Mouse (Mus musculus): ENCODE data around the gene Grb7.

Grb7 gene

DNA sequence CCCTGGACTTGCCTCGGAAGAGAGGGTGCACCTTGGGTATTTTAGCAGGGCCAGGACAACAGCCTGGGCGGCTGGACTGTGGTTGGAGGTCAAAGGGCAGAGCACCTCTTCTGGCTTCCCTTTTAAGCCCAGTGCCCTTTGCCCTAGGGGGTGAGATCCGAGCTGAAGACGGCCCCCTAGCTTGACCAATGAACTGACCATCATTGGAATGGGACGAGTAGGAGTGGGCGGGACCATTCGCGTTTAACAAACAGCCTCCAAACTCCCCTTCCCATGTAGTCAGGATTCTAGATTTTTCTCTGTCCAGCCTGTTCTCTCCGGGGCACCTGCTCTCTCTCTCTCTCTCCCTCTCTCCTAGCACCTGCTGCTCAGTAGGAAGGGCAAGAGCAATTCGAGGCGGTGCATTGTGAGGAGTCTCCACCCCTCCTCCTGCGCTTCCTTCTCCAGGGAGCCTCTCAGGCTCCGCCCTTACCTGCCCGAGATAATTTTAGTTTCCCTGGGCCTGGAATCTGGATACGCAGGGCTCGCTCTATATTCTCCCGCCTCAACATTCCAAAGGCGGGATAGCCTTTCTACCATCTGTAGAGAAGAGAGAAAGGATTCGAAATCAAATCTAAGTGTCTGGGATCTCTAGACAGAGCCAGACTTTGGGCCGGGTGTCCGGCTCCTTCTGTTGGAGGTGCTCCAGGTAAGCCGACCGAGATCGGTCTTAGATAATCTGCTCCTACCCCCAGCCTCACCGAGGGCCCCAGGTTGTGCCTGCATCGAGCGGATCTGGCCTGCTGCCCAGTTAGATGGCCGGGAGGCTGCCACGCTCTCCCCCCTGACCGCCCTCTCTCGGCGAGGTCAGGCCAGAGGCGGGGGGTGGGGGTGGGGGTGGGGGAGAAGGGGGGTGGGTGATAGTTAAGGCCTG is 624 bp downstream of the Grb7 start:
- DNase-seq = no peak

DNA sequence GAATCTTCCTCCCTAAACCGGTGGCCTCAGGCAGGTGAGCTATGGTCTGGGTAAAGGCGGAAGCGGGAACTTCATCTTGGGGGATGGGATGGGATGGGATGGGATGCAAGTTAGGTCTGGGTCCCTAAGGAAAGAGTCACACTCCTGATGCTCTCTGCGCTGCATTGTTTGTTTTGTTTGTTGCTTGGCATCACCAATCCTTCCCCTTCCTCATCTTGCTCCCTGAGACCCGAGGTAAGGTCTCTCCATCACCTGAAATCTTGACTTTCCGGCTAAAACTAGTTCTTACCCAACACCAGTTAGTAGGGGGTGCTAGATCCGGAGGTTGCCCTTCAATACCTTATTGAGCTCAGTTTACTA is 1.3 kb downstream of the Grb7 start:
- no peak for DNase-seq

DNA sequence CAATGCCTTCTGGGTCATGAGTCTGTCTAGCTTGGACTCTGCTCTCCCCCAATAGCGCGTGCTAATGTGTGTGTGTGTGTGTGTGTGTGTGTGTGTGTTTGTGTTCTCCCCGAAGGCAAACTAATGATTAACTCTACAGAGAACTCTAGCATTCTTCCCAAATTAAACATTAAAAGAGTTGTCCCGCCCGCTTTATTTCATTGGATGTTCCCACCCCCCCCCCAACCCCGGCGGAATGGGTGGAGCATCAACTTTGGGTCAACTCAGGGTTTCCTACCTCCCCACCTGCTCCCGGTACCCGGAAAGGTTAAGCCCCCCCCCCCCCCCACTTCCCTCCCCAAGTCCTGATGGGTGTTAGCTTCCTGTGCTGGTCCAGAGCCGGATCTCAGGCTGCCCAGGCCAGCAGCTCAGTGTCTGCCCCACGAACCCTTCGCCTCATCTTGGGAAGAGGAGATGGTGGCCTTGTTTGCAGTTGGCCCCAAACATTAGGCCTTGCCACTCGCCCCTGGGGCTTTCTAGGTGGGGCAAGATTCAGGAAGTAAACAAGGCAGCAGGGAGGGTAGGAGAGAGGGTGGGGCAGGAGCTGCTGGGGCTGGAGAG is 2.1 kb downstream of the Grb7 start:
- DNase-seq = peak; percentile 36 to 37

DNA sequence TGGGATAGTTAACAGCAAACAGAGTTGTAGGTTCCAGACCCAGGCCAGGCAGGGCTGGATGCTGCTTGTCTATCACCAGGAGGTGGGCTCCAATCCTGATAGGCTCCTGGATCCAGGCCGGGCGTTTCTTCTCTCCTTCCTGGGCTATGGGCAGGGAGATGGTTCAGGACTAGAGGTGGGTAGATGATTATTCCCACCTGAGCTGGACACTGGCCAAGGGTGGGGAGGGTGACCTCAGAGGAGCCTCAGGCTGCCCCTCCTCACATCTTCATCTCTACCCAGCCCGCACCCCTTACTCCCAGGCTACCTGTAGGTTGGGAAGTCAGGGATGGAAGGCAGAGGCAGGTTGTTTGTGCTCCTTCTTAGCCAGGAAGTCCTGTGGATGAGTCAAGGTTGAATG is 3.2 kb downstream of the Grb7 start:
- no peak for DNase-seq

DNA sequence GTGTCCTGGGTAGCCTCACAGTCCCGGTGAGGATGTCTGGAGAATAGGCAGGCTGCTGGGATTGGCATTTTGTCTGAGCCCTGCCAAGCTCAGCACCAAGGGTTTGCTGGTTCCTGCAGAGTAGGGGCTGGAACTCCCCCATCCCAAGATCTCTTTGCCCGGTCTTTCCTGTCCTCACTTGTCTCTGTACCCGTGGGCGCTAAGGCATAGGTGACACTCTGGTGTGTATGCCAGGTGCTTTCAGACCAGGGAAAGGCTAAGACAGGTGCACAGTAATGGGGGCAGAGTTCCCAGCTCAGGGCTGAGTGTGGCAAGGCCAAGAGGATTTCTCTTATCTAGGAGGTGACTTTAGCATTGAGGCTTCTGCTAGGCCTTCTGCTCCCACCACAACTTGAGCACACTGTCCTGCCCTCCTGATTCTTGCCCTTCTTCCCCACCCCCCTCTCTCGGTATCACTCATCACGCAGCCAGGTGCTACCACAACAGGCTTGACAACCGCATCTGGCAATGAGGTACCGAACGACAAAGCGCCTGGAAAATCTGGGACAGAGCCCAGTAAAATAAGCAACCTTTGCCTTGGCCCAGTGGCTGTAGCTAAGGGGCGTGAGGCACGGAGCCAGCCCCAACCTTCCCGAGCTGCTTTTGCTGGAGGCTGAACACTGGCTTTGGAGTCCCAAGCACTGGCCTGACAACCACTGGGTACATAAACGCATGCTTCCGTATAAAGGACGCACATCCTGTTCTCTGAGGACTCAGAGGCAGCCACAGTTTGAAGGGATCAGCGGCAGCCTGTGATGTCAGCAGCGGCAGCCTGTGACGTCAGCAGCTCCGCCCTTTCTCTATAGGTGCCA is 4.0 kb downstream of the Grb7 start:
- no peak for DNase-seq

DNA sequence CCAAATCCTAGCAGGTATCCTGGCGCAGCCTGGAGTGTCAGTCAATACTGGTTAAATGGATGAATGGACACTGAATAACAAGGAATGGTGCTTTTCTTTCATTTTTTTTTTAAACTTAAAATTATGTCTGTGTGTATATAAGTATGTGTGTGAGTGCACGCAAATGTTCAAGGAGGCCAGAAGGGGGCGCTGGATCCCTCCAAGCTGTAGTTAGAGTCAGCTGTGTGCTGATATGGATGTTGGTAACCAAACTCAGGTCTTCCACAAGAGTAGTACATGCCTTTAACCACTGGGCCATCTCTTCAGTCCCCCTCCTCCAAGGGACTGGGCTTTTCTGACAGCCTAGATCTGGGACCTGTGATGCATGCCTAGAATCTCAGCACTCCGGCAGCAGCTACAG is 9.3 kb downstream of the Grb7 start:
- DNase-seq = peak; percentile 62 to 63

DNA sequence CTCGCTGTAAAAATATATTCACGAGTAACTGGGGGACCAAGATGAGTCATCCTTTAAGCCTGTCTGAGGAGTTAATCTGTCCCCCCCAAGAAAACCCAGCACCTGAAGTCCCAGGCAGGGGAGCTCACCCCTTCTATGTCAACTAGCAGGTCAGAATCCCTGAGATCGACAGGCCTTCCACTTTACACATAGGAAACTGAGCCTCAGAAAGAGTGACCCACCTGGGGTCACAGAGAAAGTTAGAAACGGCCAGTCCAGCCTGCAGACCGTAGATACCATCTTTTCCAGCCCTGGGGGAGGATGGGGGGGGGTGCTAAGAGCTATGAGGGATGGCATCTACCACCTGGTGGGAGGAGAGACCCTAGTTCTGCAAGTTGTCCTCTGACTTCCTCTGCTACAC is 10.4 kb downstream of the Grb7 start:
- DNase-seq = no peak

DNA sequence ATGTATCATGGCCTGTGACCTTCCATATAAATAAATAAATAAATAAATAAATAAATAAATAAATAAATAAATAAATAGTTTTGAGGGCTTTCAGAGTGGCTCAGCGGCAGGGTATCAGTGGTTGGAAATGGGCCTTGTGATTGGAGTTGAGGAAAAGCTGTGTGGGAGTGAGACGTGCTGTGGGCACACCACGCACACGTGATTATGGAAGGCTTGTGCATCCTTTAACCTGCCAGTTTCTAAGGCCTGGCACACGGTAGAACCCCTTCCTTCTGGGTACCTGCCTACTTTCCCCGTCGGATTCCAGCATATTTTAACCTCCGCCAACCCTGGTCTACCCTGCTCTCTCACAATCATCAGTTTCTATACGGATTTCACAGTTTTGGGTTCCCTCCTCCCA is 10.8 kb downstream of the Grb7 start:
- DNase-seq = no peak

DNA sequence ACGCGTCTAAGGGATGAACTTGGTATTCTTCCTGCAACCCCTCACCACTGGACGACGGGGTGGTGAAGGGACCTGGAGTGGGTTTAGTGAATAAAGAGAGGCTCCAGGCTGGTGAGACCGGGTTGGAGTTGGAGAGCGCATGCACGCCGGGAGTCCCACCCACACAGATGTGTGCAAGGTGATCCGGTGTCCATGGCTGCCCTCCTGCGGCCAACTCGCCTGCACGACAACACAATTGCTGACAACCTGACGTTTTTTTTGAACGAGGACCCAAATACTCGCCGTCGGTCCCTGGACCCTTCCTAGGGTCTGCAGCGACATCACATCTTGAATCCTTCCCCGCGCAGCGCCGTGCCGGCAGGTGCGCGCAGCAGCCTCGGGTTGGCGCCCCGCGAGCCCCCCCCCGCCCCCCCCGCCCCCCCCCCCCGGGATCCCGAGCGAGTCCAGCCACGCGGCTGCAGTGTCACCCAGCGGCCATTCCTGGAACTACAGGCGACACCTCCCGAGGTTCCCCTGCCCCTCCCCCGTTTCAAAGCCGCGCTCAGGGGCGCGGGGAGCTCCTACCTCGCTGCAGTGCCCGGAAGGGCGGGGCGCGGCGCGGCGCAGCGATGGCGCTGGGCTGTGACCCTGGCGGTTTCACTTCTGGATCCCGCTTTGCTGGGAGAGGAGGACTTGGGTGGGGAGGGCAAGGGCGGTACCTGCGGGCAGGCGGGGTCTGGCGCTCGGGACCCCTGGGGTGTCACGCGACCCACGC is 11.3 kb downstream of the Grb7 start:
- DNase-seq = peak; percentile 99

DNA sequence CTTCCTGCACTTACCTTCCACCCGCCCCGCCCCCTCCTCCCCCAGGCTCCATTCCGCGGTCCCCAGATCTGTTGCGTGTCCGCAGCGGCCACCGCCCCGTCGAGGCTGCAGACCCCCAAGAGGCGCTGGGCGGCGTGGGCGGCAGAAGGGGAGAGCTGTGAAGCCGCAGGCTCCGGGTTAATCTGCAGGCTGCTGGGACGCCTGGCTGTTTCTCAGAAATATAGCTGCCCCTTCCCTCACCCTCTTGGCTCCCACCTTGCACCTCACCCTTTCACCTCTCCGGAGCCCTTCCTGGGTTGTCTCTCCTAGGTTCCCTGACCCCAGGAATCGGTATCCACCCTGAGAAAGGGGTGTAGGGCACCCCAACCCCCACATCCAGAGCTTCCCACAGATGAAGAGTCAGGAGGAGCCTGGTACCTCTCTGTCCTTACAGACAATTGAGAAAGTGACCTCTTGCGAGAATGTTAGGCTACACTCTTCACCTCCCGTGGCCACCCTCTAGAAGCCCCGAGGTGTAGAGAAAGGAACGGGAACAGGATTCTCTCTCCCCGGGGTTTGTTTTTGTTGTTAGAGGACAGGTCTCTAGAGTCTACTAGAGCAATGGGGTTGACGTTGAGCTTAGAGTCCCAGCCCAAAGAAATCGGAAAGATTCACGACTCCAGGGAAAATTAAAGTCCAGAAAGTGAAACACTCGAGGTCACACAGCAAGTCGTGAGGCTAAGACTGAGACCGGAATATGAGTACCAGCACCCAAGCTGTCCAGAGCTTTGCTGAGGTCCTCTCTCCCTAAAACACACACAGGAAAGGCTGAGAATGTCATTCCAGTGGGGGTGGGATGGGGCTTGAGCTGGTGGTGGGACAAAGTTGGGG is 12.2 kb downstream of the Grb7 start:
- no peak for DNase-seq

DNA sequence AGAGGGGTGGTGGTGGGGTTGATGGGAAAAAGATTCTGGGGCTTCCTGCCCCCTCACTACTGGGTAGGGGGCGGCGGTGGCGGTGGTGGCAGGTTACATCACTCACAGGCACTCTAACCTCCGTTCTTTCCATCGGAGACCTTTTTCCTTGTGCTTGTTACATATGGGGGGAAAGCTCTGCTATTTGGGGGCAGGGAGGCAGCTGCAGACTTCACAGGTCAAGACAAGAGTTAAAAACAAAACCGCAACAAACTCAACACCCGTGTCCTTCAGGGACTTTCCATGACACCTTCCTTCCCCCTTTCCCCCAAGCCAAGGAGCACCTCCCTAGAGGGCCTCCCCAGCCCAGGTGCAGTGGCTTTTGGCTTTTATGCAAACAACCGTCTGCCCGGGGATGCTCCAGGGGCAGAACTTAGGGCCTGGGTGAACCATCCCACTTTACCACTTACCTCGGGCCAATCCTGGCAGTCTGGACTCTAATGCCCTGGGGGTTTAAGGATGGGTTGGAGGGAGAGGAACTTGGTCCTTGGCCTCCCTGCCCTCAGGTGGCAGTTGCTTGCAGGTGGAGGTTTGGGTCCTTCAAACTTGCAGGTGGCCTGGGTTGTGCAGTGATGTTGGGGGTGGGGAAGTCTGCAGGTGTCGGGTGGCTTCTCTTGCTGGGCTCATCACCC is 13.0 kb downstream of the Grb7 start:
- DNase-seq = peak; percentile 83 to 86

DNA sequence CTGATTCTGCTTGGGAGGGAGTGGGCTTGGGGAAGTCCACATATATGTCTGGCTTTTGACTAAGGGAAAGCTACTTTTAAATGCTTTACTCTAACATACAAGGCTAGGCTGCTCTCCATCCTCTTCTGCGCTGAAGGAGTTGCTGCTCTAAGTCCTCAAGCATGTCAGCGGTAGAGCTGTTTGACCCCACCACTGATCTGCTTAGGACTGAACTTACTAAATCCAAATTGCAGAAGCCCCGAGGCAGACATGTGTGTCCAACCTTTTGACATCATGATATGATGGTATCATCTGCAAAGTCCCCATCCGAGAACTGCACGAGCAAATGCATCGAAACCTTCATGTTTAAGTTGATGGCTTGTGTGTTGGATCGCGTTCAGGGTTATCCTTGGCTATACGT is 13.7 kb downstream of the Grb7 start:
- peak; percentile 49 to 58 for DNase-seq

DNA sequence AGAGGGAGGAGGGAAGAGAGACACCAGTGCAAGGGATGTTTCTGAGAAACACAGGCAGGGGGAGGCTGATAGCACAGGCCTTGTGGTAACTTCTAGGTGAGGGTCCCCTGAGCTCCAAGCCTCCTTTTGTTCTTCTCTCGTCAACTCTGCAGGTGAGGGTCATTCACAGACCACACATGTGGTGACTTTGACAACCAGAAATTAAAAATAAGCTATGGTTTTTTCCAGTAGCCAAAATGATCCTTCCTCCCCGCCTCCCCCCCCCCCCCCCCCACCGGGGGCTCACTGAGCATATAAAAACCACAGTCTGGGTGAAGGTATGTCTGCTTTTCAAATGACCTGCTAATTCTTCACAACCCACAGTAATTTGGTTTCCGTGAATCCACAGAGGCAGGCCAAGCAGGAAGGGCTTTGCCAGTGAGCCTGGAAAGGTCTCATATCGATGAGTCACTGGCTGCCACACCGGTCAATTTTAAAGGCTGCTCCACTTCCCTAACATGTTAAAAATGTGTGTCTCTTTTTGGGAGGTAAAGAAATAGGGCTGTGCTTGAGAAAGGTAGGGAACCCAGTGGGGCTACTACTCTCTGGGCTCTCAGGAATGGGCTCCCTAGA is 15.0 kb downstream of the Grb7 start:
- DNase-seq = peak; percentile 32 to 39

DNA sequence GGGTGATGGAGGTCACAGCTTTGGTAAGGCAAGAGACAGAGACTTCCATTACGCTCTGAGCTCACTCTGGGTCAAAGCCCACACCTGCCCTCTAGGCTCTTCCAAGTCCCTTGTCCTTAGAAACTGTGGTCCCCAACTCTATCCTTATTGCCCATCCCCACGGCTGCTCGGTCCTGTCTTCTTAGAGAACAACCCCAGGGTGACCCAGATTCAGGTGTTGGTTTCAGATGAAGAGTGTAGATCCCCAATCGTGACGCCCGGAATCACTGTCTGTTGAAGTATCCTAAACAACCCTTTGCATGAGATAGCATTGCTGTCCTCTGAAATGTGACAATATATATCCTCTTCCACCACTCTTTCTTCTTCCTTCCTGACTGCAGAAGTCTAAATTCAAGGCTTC is 16.1 kb downstream of the Grb7 start:
- no peak for DNase-seq

DNA sequence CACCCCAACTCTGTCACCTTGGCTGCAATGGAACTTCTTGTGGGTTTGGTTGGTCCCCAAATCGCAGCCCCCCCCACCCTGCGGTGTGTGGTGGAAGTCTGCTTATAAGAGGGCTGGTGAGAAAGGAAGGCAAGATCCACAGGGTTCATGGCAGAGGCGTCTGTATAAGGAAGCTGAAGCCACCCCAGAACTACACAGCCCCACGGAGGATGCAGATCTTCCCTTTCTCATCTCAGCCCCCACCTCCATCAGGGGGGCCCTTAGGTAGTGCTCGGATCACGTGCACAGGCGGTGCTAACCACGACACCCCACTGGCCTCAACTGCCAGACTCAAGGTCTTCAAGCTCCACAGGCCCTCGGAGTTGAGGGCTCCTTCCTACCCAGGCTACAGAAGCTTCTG is 17.7 kb downstream of the Grb7 start:
- peak; percentile 28 to 31 for DNase-seq

DNA sequence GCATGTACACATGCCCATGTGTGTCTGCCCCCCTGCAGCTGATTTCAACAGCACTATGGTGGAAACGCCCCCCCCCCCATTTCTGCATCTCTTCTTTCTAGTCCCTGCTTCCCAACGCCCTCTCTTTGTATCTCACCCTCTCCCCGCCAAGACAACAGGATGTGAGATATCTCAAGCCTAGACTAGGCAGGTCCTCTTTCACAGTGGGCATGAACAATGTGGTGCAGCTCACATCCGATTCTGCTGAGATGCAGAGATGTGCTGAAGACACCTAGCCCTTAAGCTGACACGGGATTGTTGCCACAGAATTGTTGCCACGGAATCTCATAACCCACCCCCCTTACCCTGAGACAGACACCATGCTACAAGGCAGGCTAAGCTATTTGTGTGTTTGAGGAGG is 18.3 kb downstream of the Grb7 start:
- no peak for DNase-seq

DNA sequence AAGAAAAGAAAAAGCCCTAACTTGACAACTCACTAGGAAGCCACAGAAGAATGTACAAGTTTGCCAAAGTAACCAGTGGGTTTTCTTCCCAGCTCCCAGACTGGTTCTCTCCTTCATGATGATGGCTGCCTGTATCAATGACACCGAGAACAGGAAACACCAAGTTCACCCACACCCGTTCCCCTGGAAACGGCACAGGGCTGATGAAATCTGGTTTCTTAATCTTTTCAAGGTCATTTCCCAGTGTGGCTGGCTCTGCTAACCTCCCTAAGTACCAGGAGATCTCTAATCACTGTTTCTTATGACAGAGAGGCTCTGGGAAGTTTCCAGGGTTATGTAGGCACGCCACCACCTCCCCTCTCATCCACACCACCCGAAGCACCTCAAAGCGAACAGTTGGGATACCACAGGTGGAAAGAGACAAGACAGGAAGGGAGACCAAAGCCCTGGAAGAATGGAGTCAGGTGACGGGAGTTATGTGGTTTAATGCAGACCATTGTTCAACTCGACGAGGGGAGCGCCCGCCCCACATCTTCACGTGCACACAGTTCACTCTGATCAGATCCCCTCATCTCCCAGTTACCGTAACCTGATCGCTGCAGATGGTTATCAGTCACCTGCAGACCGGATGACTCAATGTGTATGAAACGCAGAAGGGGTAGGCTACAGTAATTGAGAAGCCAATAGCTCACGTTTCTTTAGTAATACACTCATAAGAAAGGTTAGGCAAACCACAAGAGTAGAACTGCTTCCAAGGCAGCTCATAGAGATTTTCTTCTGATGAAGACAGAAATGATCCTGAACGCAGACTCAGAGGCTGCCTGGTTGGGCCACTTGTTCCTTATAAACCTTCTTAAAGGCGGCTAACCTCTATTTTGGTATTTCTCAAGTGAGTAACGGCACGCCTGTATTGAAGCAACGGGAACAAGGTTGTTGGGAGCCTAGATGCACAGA is 23.8 kb downstream of the Grb7 start:
- DNase-seq = no peak

DNA sequence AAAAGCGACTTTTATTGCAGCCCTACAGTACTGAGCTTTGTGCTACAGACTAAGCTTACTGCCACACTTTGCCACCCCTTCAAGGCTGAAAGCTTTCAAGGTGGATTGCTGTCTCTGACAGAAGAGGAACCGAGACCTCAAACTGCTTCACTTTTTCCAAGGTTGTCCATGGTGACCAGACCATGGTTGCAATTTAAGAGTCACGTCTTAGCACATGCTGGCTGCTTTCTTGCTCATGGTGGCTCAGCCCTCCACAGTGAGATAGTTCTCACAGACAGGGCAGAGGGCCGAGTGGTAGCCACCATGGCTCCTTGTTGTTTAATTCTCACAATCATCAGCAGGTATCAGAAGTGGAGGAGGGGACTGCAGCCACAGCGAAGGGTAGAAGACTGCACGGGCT is 24.6 kb downstream of the Grb7 start:
- peak; percentile 59 to 64 for DNase-seq

DNA sequence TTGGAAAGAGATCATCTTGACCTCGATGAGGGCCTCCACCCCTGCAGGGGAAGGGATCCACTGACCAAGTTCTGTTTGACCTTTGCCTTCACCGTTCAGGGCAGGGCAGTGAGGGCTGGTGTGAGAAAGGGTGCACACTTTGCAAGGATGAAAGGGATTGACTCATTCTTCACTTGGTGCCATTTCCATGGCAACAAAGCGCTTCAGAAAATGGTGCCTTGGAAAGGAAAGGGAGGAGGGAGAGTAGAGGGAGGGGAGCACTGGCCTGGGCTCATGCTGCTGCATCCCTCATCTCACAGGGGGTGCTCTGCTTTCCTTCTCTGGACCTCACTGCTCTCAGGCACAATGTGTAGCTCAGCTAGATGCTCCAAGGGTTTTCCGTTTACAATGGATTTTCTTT is 26.5 kb downstream of the Grb7 start:
- DNase-seq = no peak
